Mouse (Mus musculus): ENCODE results near the gene D630003M21Rik. TPM values are rescaled to one million over a fixed set of nuclear protein-coding genes. Genes with fewer than 3 reads are reported as not detected.

Gene D630003M21Rik
- total and polyA plus RNA-seq, 2 experiments from 2014 or later: 1.1 to 5.5 TPM

- Histone ChIP-seq H3K36me3 (ENCODE audit: insufficient read depth, low read length) (no peaks in the 10 kb centered on the region; the same call in 1 of the 2 replicates), H3K4me1 (ENCODE audit: insufficient read depth, low read length) (no peaks in the 10 kb centered on the region), H3K9ac (replicated peaks; ENCODE audit: low read length, poor library complexity, severe bottlenecking) (no peak overlapping the region), H3K27me3 (ENCODE audit: insufficient read depth, low read length) (peaks cover under 1% of the 10 kb centered on the region; the same call in 1 of the 2 replicates), H3K4me3 (ENCODE audit: low read depth, low read length) (no peak overlapping the region), H3K4me2 (ENCODE audit: low read depth, low read length, poor library complexity, severe bottlenecking) (no peak overlapping the region), H3K27ac (ENCODE audit: low read depth, low read length) (no peak overlapping the region), H3K9me3 (ENCODE audit: low read length) (no peaks in the 10 kb centered on the region)
- no peak for TF ChIP-seq CTCF (IDR thresholded peaks at IDR 0.05)
- ATAC-seq (ENCODE audit: low FRiP score) (no peak), DNase-seq (ENCODE audit: low spot score) (no peak)
- WGBS: 89% methylated on average over 5 of the region's 5 CpGs
These were observed 88.4 kb downstream of the D630003M21Rik start for GRCm38 (mm10) chr2:158140664-158141063.

- Histone ChIP-seq H3K4me2 (ENCODE audit: low read depth, low read length, poor library complexity, severe bottlenecking) (no peak overlapping the region), H3K27ac (ENCODE audit: low read depth, low read length) (no peak overlapping the region), H3K4me1 (ENCODE audit: insufficient read depth, low read length) (no peaks in the 10 kb centered on the region), H3K4me3 (ENCODE audit: low read depth, low read length) (no peak overlapping the region), H3K9ac (replicated peaks; ENCODE audit: low read length, poor library complexity, severe bottlenecking) (no peak overlapping the region), H3K9me3 (ENCODE audit: low read length) (no peaks in the 10 kb centered on the region), H3K27me3 (ENCODE audit: insufficient read depth, low read length) (no peaks in the 10 kb centered on the region), H3K36me3 (ENCODE audit: insufficient read depth, low read length) (no peaks in the 10 kb centered on the region; the same call in 1 of the 2 replicates)
- ATAC-seq (ENCODE audit: low FRiP score) (no peak), DNase-seq (ENCODE audit: low spot score) (peak; percentile 71)
- 42% methylated on average over 7 of the region's 7 CpGs for WGBS
- no peak for TF ChIP-seq CTCF (IDR thresholded peaks at IDR 0.05)
These were observed 89.4 kb downstream of the D630003M21Rik start for GRCm38 (mm10) chr2:158139628-158140027.

GRCm38 (mm10) chr2:158138778-158139177 lies 90.2 kb downstream of the D630003M21Rik start:
- no peak overlapping the region for H3K27ac ChIP-seq (ENCODE audit: low read depth, low read length)
- no peak overlapping the region for H3K4me2 ChIP-seq (ENCODE audit: low read depth, low read length, poor library complexity, severe bottlenecking)
- ATAC-seq (ENCODE audit: low FRiP score): no peak
- no peaks in the 10 kb centered on the region for H3K27me3 ChIP-seq (ENCODE audit: insufficient read depth, low read length)
- TF ChIP-seq CTCF (IDR thresholded peaks at IDR 0.05): no peak
- no peak overlapping the region for H3K4me3 ChIP-seq (ENCODE audit: low read depth, low read length)
- no peaks in the 10 kb centered on the region; the same call in 1 of the 2 replicates for H3K36me3 ChIP-seq (ENCODE audit: insufficient read depth, low read length)
- DNase-seq (ENCODE audit: low spot score): no peak
- no peaks in the 10 kb centered on the region for H3K9me3 ChIP-seq (ENCODE audit: low read length)
- 94% methylated on average over 9 of the region's 9 CpGs for WGBS
- H3K9ac ChIP-seq (replicated peaks; ENCODE audit: low read length, poor library complexity, severe bottlenecking): no peak overlapping the region
- no peaks in the 10 kb centered on the region for H3K4me1 ChIP-seq (ENCODE audit: insufficient read depth, low read length)

GRCm38 (mm10) chr2:158137771-158138170 lies 91.3 kb downstream of the D630003M21Rik start:
- ATAC-seq (ENCODE audit: low FRiP score) (no peak), DNase-seq (ENCODE audit: low spot score) (no peak)
- Histone ChIP-seq H3K4me1 (ENCODE audit: insufficient read depth, low read length) (no peaks in the 10 kb centered on the region), H3K27ac (ENCODE audit: low read depth, low read length) (no peak overlapping the region), H3K27me3 (ENCODE audit: insufficient read depth, low read length) (no peaks in the 10 kb centered on the region), H3K4me3 (ENCODE audit: low read depth, low read length) (no peak overlapping the region), H3K36me3 (ENCODE audit: insufficient read depth, low read length) (no peaks in the 10 kb centered on the region; the same call in 1 of the 2 replicates), H3K9ac (replicated peaks; ENCODE audit: low read length, poor library complexity, severe bottlenecking) (no peak overlapping the region), H3K9me3 (ENCODE audit: low read length) (no peaks in the 10 kb centered on the region), H3K4me2 (ENCODE audit: low read depth, low read length, poor library complexity, severe bottlenecking) (no peak overlapping the region)
- WGBS: 92% methylated on average over 12 of the region's 12 CpGs
- TF ChIP-seq CTCF (IDR thresholded peaks at IDR 0.05): no peak

GRCm38 (mm10) chr2:158136205-158136604 lies 92.8 kb downstream of the D630003M21Rik start:
- 67% methylated on average over 7 of the region's 7 CpGs for WGBS

GRCm38 (mm10) chr2:158133050-158133449 lies 96.0 kb downstream of the D630003M21Rik start:
- no peak overlapping the region for H3K4me2 ChIP-seq (ENCODE audit: low read depth, low read length, poor library complexity, severe bottlenecking)
- WGBS: 79% methylated on average over 6 of the region's 6 CpGs
- H3K9ac ChIP-seq (replicated peaks; ENCODE audit: low read length, poor library complexity, severe bottlenecking): no peak overlapping the region
- H3K4me3 ChIP-seq (ENCODE audit: low read depth, low read length): no peak overlapping the region
- TF ChIP-seq CTCF (IDR thresholded peaks at IDR 0.05): no peak
- no peak for DNase-seq (ENCODE audit: low spot score)
- H3K36me3 ChIP-seq (ENCODE audit: insufficient read depth, low read length): no peaks in the 10 kb centered on the region
- H3K27me3 ChIP-seq (ENCODE audit: insufficient read depth, low read length): no peaks in the 10 kb centered on the region
- H3K4me1 ChIP-seq (ENCODE audit: insufficient read depth, low read length): no peaks in the 10 kb centered on the region
- no peaks in the 10 kb centered on the region for H3K9me3 ChIP-seq (ENCODE audit: low read length)
- ATAC-seq (ENCODE audit: low FRiP score): no peak
- no peak overlapping the region for H3K27ac ChIP-seq (ENCODE audit: low read depth, low read length)

More at GRCm38 (mm10) chr2:158136205-158136604, 92.8 kb downstream of the D630003M21Rik start:
- Histone ChIP-seq H3K36me3 (ENCODE audit: insufficient read depth, low read length) (no peaks in the 10 kb centered on the region; the same call in 1 of the 2 replicates), H3K4me3 (ENCODE audit: low read depth, low read length) (no peak overlapping the region), H3K9ac (replicated peaks; ENCODE audit: low read length, poor library complexity, severe bottlenecking) (no peak overlapping the region), H3K27ac (ENCODE audit: low read depth, low read length) (no peak overlapping the region), H3K4me1 (ENCODE audit: insufficient read depth, low read length) (no peaks in the 10 kb centered on the region), H3K27me3 (ENCODE audit: insufficient read depth, low read length) (no peaks in the 10 kb centered on the region), H3K9me3 (ENCODE audit: low read length) (no peaks in the 10 kb centered on the region), H3K4me2 (ENCODE audit: low read depth, low read length, poor library complexity, severe bottlenecking) (no peak overlapping the region)
- DNase-seq (ENCODE audit: low spot score) (no peak), ATAC-seq (ENCODE audit: low FRiP score) (no peak)
- TF ChIP-seq CTCF (IDR thresholded peaks at IDR 0.05): no peak

Small RNA genes within 50 kb of the gene (microRNA-seq; reads per million reads assigned to microRNA genes)
- gene Mir7685 (ENCODE audit: borderline number of aligned reads): not detected

Other genes starting within 250 kb of the D630003M21Rik start
- gene Tti1, start 200.8 kb downstream of the D630003M21Rik start, total RNA-seq (2014; rRNA removed): 13.5 and 20.0 TPM in 2 replicates
- gene Tti1, start 200.8 kb downstream of the D630003M21Rik start, polyA plus RNA-seq (2015; fragmentation: Nextera tagmentation; extraction: Ambion mirVana): 9.2 and 11.0 TPM in 2 replicates
- 20.8 and 64.5 TPM in 2 replicates for gene Rprd1b, start 200.7 kb downstream of the D630003M21Rik start, total RNA-seq (2014; rRNA removed)
- gene Rprd1b, start 200.7 kb downstream of the D630003M21Rik start, polyA plus RNA-seq (2015; fragmentation: Nextera tagmentation; extraction: Ambion mirVana): 19.0 and 20.5 TPM in 2 replicates
- gene Tgm2, start 82.8 kb downstream of the D630003M21Rik start, total RNA-seq (2014; rRNA removed): 13.3 and 16.0 TPM in 2 replicates
- 6.8 and 8.6 TPM in 2 replicates for gene Tgm2, start 82.8 kb downstream of the D630003M21Rik start, polyA plus RNA-seq (2015; fragmentation: Nextera tagmentation; extraction: Ambion mirVana)
- gene Bpi, start 28.9 kb upstream of the D630003M21Rik start, total RNA-seq (2014; rRNA removed): 0.22 TPM in 1 of 2 replicates, not detected in the other
- not detected in 2 replicates for gene Bpi, start 28.9 kb upstream of the D630003M21Rik start, polyA plus RNA-seq (2015; fragmentation: Nextera tagmentation; extraction: Ambion mirVana)
- 8.8 and 17.8 TPM in 2 replicates for gene Lbp, start 77.3 kb upstream of the D630003M21Rik start, total RNA-seq (2014; rRNA removed)
- 4.2 and 5.6 TPM in 2 replicates for gene Lbp, start 77.3 kb upstream of the D630003M21Rik start, polyA plus RNA-seq (2015; fragmentation: Nextera tagmentation; extraction: Ambion mirVana)
- gene Snhg11, start 146.4 kb upstream of the D630003M21Rik start, total RNA-seq (2014; rRNA removed): 169 and 264 TPM in 2 replicates
- gene Snhg11, start 146.4 kb upstream of the D630003M21Rik start, polyA plus RNA-seq (2015; fragmentation: Nextera tagmentation; extraction: Ambion mirVana): 514 and 635 TPM in 2 replicates
- 59.0 and 71.7 TPM in 2 replicates for gene Ralgapb, start 180.6 kb upstream of the D630003M21Rik start, total RNA-seq (2014; rRNA removed)
- 16.0 and 17.7 TPM in 2 replicates for gene Ralgapb, start 180.6 kb upstream of the D630003M21Rik start, polyA plus RNA-seq (2015; fragmentation: Nextera tagmentation; extraction: Ambion mirVana)

Measured in midbrain, postnatal 0 days (tissue).